Mouse (Mus musculus) embryonic facial prominence, embryonic 11.5 days (tissue): Measurements from ENCODE around the gene Olfr868. TPM values are rescaled to one million over a fixed set of nuclear protein-coding genes. Genes with fewer than 3 reads are reported as not detected.

Experiments used
- polyA plus RNA-seq: library from polyadenylated mRNA; unstranded; fragments of >200 nt; fragmentation: Nextera tagmentation; extraction: Ambion mirVana; gene quantifications from 2 replicates; pipeline ENCODE4 v1.2.1, GENCODE M21; 2014

Gene Olfr868
- polyA plus RNA-seq, 1 experiment from 2014 or later = not detected

Other genes starting within 250 kb of the Olfr868 start
- not detected in 2 replicates for gene Olfr860, start 248.9 kb upstream of the Olfr868 start, polyA plus RNA-seq
- not detected in 2 replicates for gene Olfr862, start 210.6 kb upstream of the Olfr868 start, polyA plus RNA-seq
- gene Olfr77, start 181.8 kb upstream of the Olfr868 start, polyA plus RNA-seq = 0.20 and 0.28 TPM in 2 replicates
- not detected in 2 replicates for gene Olfr866, start 70.6 kb upstream of the Olfr868 start, polyA plus RNA-seq
- not detected in 2 replicates for gene Olfr867, start 41.1 kb upstream of the Olfr868 start, polyA plus RNA-seq
- not detected in 2 replicates for gene Olfr869, start 30.4 kb downstream of the Olfr868 start, polyA plus RNA-seq
- not detected in 2 replicates for gene Olfr870, start 75.4 kb downstream of the Olfr868 start, polyA plus RNA-seq
- gene Olfr871, start 113.6 kb downstream of the Olfr868 start, polyA plus RNA-seq = not detected in 2 replicates
- gene Olfr872, start 138.5 kb downstream of the Olfr868 start, polyA plus RNA-seq = not detected in 2 replicates
- gene Olfr39, start 183.7 kb downstream of the Olfr868 start, polyA plus RNA-seq = not detected in 2 replicates
- not detected in 2 replicates for gene Olfr873, start 199.9 kb downstream of the Olfr868 start, polyA plus RNA-seq
- 0.11 TPM in 1 of 2 replicates, not detected in the other for gene Olfr18, start 237.5 kb downstream of the Olfr868 start, polyA plus RNA-seq